Mouse (Mus musculus): ENCODE data around the gene Bmf.

Gene Bmf

GRCm38 (mm10) chr2:118545242-118546103 is 4.0 kb downstream of the Bmf start:
- peak; percentile 80 to 83 for DNase-seq (ENCODE audit: low spot score in 2 of 2)

GRCm38 (mm10) chr2:118543893-118544799 is 5.3 kb downstream of the Bmf start:
- DNase-seq (ENCODE audit: low spot score in 2 of 2), result peak in 1 of 2 experiments; percentile 49

GRCm38 (mm10) chr2:118542971-118543573 is 6.4 kb downstream of the Bmf start:
- no peak for DNase-seq (ENCODE audit: low spot score in 2 of 2)

GRCm38 (mm10) chr2:118541716-118542115 is 7.8 kb downstream of the Bmf start:
- DNase-seq (ENCODE audit: low spot score in 2 of 2), result no peak

- no peak for DNase-seq (ENCODE audit: low spot score in 2 of 2)
Measured at GRCm38 (mm10) chr2:118540691-118541117, 8.8 kb downstream of the Bmf start.

GRCm38 (mm10) chr2:118539881-118540516 is 9.5 kb downstream of the Bmf start:
- DNase-seq (ENCODE audit: low spot score in 2 of 2), result no peak

GRCm38 (mm10) chr2:118539040-118539439 is 10.4 kb downstream of the Bmf start:
- DNase-seq (ENCODE audit: low spot score in 2 of 2), result no peak

GRCm38 (mm10) chr2:118537226-118537625 is 12.3 kb downstream of the Bmf start:
- no peak for DNase-seq (ENCODE audit: low spot score in 2 of 2)

GRCm38 (mm10) chr2:118536553-118536952 is 12.9 kb downstream of the Bmf start:
- DNase-seq (ENCODE audit: low spot score in 2 of 2), result no peak

- no peak for DNase-seq (ENCODE audit: low spot score in 2 of 2)
Measured at GRCm38 (mm10) chr2:118536111-118536510, 13.4 kb downstream of the Bmf start.

GRCm38 (mm10) chr2:118533969-118534368 is 15.5 kb downstream of the Bmf start:
- no peak for DNase-seq (ENCODE audit: low spot score in 2 of 2)

- DNase-seq (ENCODE audit: low spot score in 2 of 2), result no peak
Measured at GRCm38 (mm10) chr2:118532855-118533675, 16.4 kb downstream of the Bmf start.

- DNase-seq (ENCODE audit: low spot score in 2 of 2), result no peak
Measured at GRCm38 (mm10) chr2:118532401-118532800, 17.1 kb downstream of the Bmf start.

- DNase-seq (ENCODE audit: low spot score in 2 of 2), result no peak
Measured at GRCm38 (mm10) chr2:118529466-118530181, 19.9 kb downstream of the Bmf start.

GRCm38 (mm10) chr2:118526545-118526944 is 22.9 kb downstream of the Bmf start:
- DNase-seq (ENCODE audit: low spot score in 2 of 2), result no peak

- no peak for DNase-seq (ENCODE audit: low spot score in 2 of 2)
Measured at GRCm38 (mm10) chr2:118524811-118525210, 24.7 kb downstream of the Bmf start.

- DNase-seq (ENCODE audit: low spot score in 2 of 2), result no peak
Measured at GRCm38 (mm10) chr2:118523163-118523730, 26.2 kb downstream of the Bmf start.

GRCm38 (mm10) chr2:118522265-118522664 is 27.2 kb downstream of the Bmf start:
- no peak for DNase-seq (ENCODE audit: low spot score in 2 of 2)

GRCm38 (mm10) chr2:118520042-118520933 is 29.2 kb downstream of the Bmf start:
- no peak for DNase-seq (ENCODE audit: low spot score in 2 of 2)

Measured in frontal cortex, postnatal 25 days (tissue).